Mouse (Mus musculus): Measurements from ENCODE around the gene Bco2. TPM values are rescaled to one million over a fixed set of nuclear protein-coding genes. Genes with fewer than 3 reads are reported as not detected.

Gene Bco2
- 0.09 and 0.34 TPM in 2 replicates for polyA plus RNA-seq (2016; fragmentation: Nextera tagmentation; extraction: Ambion mirVana)

GRCm38 (mm10) chr9:50555094-50555446 is at the start of gene Bco2:
TSS of gene Bco2 (minus strand) at chr9:50555181.
- H3K36me3 ChIP-seq (replicated peaks) = no peaks in the 10 kb centered on the region
- peak within 1 kb of the TSS; percentile 59 for H3K27ac ChIP-seq (replicated peaks)
- no peaks in the 10 kb centered on the region for H3K27me3 ChIP-seq (replicated peaks; ENCODE audit: low read depth, poor library complexity, severe bottlenecking)
- H3K9me3 ChIP-seq = no peaks in the 10 kb centered on the region
- peak within 1 kb of the TSS; percentile 41 for H3K4me3 ChIP-seq
- peaks cover 9% of the 10 kb centered on the region for H3K4me1 ChIP-seq
- no peak for DNase-seq (ENCODE audit: low spot score)
- WGBS = 12% methylated on average over 2 of the region's 2 CpGs

- peaks cover 25% of the 10 kb centered on the region for H3K4me1 ChIP-seq
- peaks cover 62% of the 10 kb centered on the region for H3K36me3 ChIP-seq (replicated peaks)
- H3K27me3 ChIP-seq (replicated peaks; ENCODE audit: low read depth, poor library complexity, severe bottlenecking) = no peaks in the 10 kb centered on the region
- WGBS = 5% methylated on average over 6 of the region's 6 CpGs
- no peak for DNase-seq (ENCODE audit: low spot score)
- H3K4me3 ChIP-seq = peak overlapping the region; percentile 91
- peak overlapping the region; percentile 94 for H3K27ac ChIP-seq (replicated peaks)
- no peaks in the 10 kb centered on the region for H3K9me3 ChIP-seq
These were observed 49.4 kb upstream of the Bco2 start for GRCm38 (mm10) chr9:50604338-50604737.

GRCm38 (mm10) chr9:50603998-50604324 is 49.0 kb upstream of the Bco2 start:
- Histone ChIP-seq H3K27me3 (replicated peaks; ENCODE audit: low read depth, poor library complexity, severe bottlenecking) (no peaks in the 10 kb centered on the region), H3K27ac (replicated peaks) (peak overlapping the region; percentile 94), H3K36me3 (replicated peaks) (peaks cover 62% of the 10 kb centered on the region), H3K4me1 (peaks cover 25% of the 10 kb centered on the region), H3K9me3 (no peaks in the 10 kb centered on the region), H3K4me3 (peak overlapping the region; percentile 91)
- 0% methylated on average over 24 of the region's 24 CpGs for WGBS
- no peak for DNase-seq (ENCODE audit: low spot score)

GRCm38 (mm10) chr9:50603189-50603997 is 48.4 kb upstream of the Bco2 start, which contains the start of the genes Sdhd and Timm8b:
TSS of gene Sdhd (minus strand) at chr9:50603812.
TSS of gene Timm8b (plus strand) at chr9:50603910.
- Histone ChIP-seq H3K9me3 (no peaks in the 10 kb centered on the region), H3K27ac (replicated peaks) (peak within 1 kb of the TSS; percentile 94), H3K36me3 (replicated peaks) (peaks cover 62% of the 10 kb centered on the region), H3K4me3 (peak within 1 kb of the TSS; percentile 91), H3K4me1 (peaks cover 25% of the 10 kb centered on the region), H3K27me3 (replicated peaks; ENCODE audit: low read depth, poor library complexity, severe bottlenecking) (no peaks in the 10 kb centered on the region)
- 1% methylated on average over 48 of the region's 48 CpGs for WGBS
- DNase-seq (ENCODE audit: low spot score) = peak; percentile 96

- no peak for DNase-seq (ENCODE audit: low spot score)
- peak overlapping the region; percentile 91 for H3K4me3 ChIP-seq
- no peaks in the 10 kb centered on the region for H3K9me3 ChIP-seq
- WGBS = 91% methylated on average over 7 of the region's 7 CpGs
- peaks cover 62% of the 10 kb centered on the region for H3K36me3 ChIP-seq (replicated peaks)
- H3K4me1 ChIP-seq = peaks cover 25% of the 10 kb centered on the region
- H3K27ac ChIP-seq (replicated peaks) = no peak overlapping the region
- H3K27me3 ChIP-seq (replicated peaks; ENCODE audit: low read depth, poor library complexity, severe bottlenecking) = no peaks in the 10 kb centered on the region
These were observed 47.3 kb upstream of the Bco2 start for GRCm38 (mm10) chr9:50602055-50602845.

GRCm38 (mm10) chr9:50601536-50601935 is 46.6 kb upstream of the Bco2 start:
- H3K4me3 ChIP-seq = peak overlapping the region; percentile 91; the same call in 1 of the 2 replicates
- no peak for DNase-seq (ENCODE audit: low spot score)
- H3K36me3 ChIP-seq (replicated peaks) = peaks cover 62% of the 10 kb centered on the region
- WGBS = 93% methylated on average over 6 of the region's 6 CpGs
- no peak overlapping the region for H3K27ac ChIP-seq (replicated peaks)
- H3K27me3 ChIP-seq (replicated peaks; ENCODE audit: low read depth, poor library complexity, severe bottlenecking) = no peaks in the 10 kb centered on the region
- H3K9me3 ChIP-seq = no peaks in the 10 kb centered on the region
- peaks cover 25% of the 10 kb centered on the region for H3K4me1 ChIP-seq

GRCm38 (mm10) chr9:50596973-50597372 is 42.0 kb upstream of the Bco2 start:
- no peak for DNase-seq (ENCODE audit: low spot score)
- no peaks in the 10 kb centered on the region for H3K9me3 ChIP-seq
- WGBS = 96% methylated on average over 8 of the region's 8 CpGs
- H3K4me1 ChIP-seq = peaks cover 7% of the 10 kb centered on the region
- no peak overlapping the region for H3K4me3 ChIP-seq
- no peaks in the 10 kb centered on the region for H3K27me3 ChIP-seq (replicated peaks; ENCODE audit: low read depth, poor library complexity, severe bottlenecking)
- H3K27ac ChIP-seq (replicated peaks) = no peak overlapping the region
- H3K36me3 ChIP-seq (replicated peaks) = peaks cover 67% of the 10 kb centered on the region

GRCm38 (mm10) chr9:50594794-50595417 is 39.9 kb upstream of the Bco2 start:
- no peak for DNase-seq (ENCODE audit: low spot score)
- Histone ChIP-seq H3K4me3 (no peak overlapping the region), H3K36me3 (replicated peaks) (peaks cover 55% of the 10 kb centered on the region), H3K27me3 (replicated peaks; ENCODE audit: low read depth, poor library complexity, severe bottlenecking) (no peaks in the 10 kb centered on the region), H3K27ac (replicated peaks) (no peak overlapping the region), H3K9me3 (no peaks in the 10 kb centered on the region), H3K4me1 (no peaks in the 10 kb centered on the region)
- WGBS = 81% methylated on average over 12 of the region's 12 CpGs

GRCm38 (mm10) chr9:50593544-50593943 is 38.6 kb upstream of the Bco2 start:
- DNase-seq (ENCODE audit: low spot score) = peak; percentile 37
- WGBS = 84% methylated on average over 3 of the region's 3 CpGs
- H3K27ac ChIP-seq (replicated peaks) = no peak overlapping the region
- no peaks in the 10 kb centered on the region for H3K27me3 ChIP-seq (replicated peaks; ENCODE audit: low read depth, poor library complexity, severe bottlenecking)
- H3K36me3 ChIP-seq (replicated peaks) = peaks cover 41% of the 10 kb centered on the region
- H3K4me3 ChIP-seq = no peak overlapping the region
- H3K9me3 ChIP-seq = no peaks in the 10 kb centered on the region
- no peaks in the 10 kb centered on the region for H3K4me1 ChIP-seq

- WGBS = 88% methylated on average over 9 of the region's 9 CpGs
These were observed 38.0 kb upstream of the Bco2 start for GRCm38 (mm10) chr9:50592955-50593354.

GRCm38 (mm10) chr9:50590856-50591518 is 36.0 kb upstream of the Bco2 start:
- H3K27ac ChIP-seq (replicated peaks) = no peak overlapping the region
- DNase-seq (ENCODE audit: low spot score) = no peak
- peaks cover 15% of the 10 kb centered on the region for H3K36me3 ChIP-seq (replicated peaks)
- WGBS = 80% methylated on average over 10 of the region's 10 CpGs
- H3K27me3 ChIP-seq (replicated peaks; ENCODE audit: low read depth, poor library complexity, severe bottlenecking) = no peaks in the 10 kb centered on the region
- no peaks in the 10 kb centered on the region for H3K4me1 ChIP-seq
- H3K4me3 ChIP-seq = no peak overlapping the region
- H3K9me3 ChIP-seq = no peaks in the 10 kb centered on the region

More at GRCm38 (mm10) chr9:50592955-50593354, 38.0 kb upstream of the Bco2 start:
- Histone ChIP-seq H3K27me3 (replicated peaks; ENCODE audit: low read depth, poor library complexity, severe bottlenecking) (no peaks in the 10 kb centered on the region), H3K4me1 (no peaks in the 10 kb centered on the region), H3K9me3 (no peaks in the 10 kb centered on the region), H3K4me3 (no peak overlapping the region), H3K27ac (replicated peaks) (no peak overlapping the region), H3K36me3 (replicated peaks) (peaks cover 35% of the 10 kb centered on the region)
- DNase-seq (ENCODE audit: low spot score) = no peak

GRCm38 (mm10) chr9:50586955-50587354 is 32.0 kb upstream of the Bco2 start:
- H3K36me3 ChIP-seq (replicated peaks) = no peaks in the 10 kb centered on the region
- no peaks in the 10 kb centered on the region for H3K9me3 ChIP-seq
- no peaks in the 10 kb centered on the region for H3K27me3 ChIP-seq (replicated peaks; ENCODE audit: low read depth, poor library complexity, severe bottlenecking)
- WGBS = 86% methylated on average over 4 of the region's 4 CpGs
- no peak overlapping the region for H3K27ac ChIP-seq (replicated peaks)
- DNase-seq (ENCODE audit: low spot score) = no peak
- no peaks in the 10 kb centered on the region for H3K4me1 ChIP-seq
- no peak overlapping the region for H3K4me3 ChIP-seq
